Mouse (Mus musculus) hindbrain, embryonic 14.5 days (tissue): Measurements from ENCODE around the gene Ndufv3. TPM values are rescaled to one million over a fixed set of nuclear protein-coding genes. Genes with fewer than 3 reads are reported as not detected.

Experiments used
- ATAC-seq: fragments of 200-750 bp; cut with Nextera tagmentation; 2 replicates; pipeline ENCODE4 v1.8.0; 2017; ENCODE audit warnings: moderate number of reproducible peaks, mild to moderate bottlenecking, moderate TSS enrichment, moderate library complexity; ENCODE audit not compliant: low FRiP score
- DNase-seq: peaks from one replicate; pipeline ENCODE4 v3.0.0-alpha.2; 2015; ENCODE audit warnings: low spot score
- H3K27ac ChIP-seq: fragments of 300-500 bp; sonication (generic); 2 replicates; pipeline ENCODE4 v1.5.1; 2014; ENCODE audit warnings: mild to moderate bottlenecking, moderate library complexity
- H3K27me3 ChIP-seq: fragments of 300-500 bp; sonication (generic); 2 replicates; pipeline ENCODE4 v1.6.1; 2014; ENCODE audit warnings: mild to moderate bottlenecking, low read length, mixed read lengths; ENCODE audit not compliant: control insufficient read depth, insufficient read depth
- H3K36me3 ChIP-seq: fragments of 300-500 bp; sonication (generic); replicated peaks from 2 replicates; pipeline ENCODE4 v1.6.1; 2014; ENCODE audit not compliant: control insufficient read depth, insufficient read depth
- H3K4me1 ChIP-seq: fragments of 300-500 bp; sonication (generic); replicated peaks from 2 replicates; pipeline ENCODE4 v1.6.1; 2014; ENCODE audit warnings: antibody characterized with exemption, low read length, mixed read lengths; ENCODE audit not compliant: control insufficient read depth, insufficient read depth
- H3K4me2 ChIP-seq: fragments of 300-500 bp; sonication (generic); replicated peaks from 2 replicates; pipeline ENCODE4 v1.6.1; 2014; ENCODE audit warnings: mild to moderate bottlenecking, moderate library complexity
- H3K4me3 ChIP-seq: fragments of 300-500 bp; sonication (generic); replicated peaks from 2 replicates; pipeline ENCODE4 v1.5.1; 2014; ENCODE audit warnings: mild to moderate bottlenecking, low read length
- H3K9ac ChIP-seq: fragments of 300-500 bp; sonication (generic); 2 replicates; pipeline ENCODE4 v1.6.1; 2014
- H3K9me3 ChIP-seq: fragments of 300-500 bp; sonication (generic); 2 replicates; pipeline ENCODE4 v1.6.1; 2016; ENCODE audit warnings: low read length; ENCODE audit not compliant: control insufficient read depth
- WGBS: fragments of 180-500 bp; shearing (Covaris S2); extraction: QIAGEN DNeasy Blood & Tissue Kit; methylation state at CpG from one replicate; pipeline ENCODE4 v1.1.7; 2014; 5-methylcytosine and 5-hydroxymethylcytosine counted together
- microRNA-seq: library from miRNA; unstranded; fragments of <30 nt; microRNA quantifications from one replicate; pipeline ENCODE4, GENCODE M21; 2016
- polyA plus RNA-seq: library from polyadenylated mRNA; unstranded; fragments of >200 nt; fragmentation: Nextera tagmentation; extraction: Ambion mirVana; gene quantifications from 2 replicates; pipeline ENCODE4 v1.2.1, GENCODE M21; 2014

Ndufv3 gene
- polyA plus RNA-seq, 1 experiment from 2014 or later = 514 TPM

DNA sequence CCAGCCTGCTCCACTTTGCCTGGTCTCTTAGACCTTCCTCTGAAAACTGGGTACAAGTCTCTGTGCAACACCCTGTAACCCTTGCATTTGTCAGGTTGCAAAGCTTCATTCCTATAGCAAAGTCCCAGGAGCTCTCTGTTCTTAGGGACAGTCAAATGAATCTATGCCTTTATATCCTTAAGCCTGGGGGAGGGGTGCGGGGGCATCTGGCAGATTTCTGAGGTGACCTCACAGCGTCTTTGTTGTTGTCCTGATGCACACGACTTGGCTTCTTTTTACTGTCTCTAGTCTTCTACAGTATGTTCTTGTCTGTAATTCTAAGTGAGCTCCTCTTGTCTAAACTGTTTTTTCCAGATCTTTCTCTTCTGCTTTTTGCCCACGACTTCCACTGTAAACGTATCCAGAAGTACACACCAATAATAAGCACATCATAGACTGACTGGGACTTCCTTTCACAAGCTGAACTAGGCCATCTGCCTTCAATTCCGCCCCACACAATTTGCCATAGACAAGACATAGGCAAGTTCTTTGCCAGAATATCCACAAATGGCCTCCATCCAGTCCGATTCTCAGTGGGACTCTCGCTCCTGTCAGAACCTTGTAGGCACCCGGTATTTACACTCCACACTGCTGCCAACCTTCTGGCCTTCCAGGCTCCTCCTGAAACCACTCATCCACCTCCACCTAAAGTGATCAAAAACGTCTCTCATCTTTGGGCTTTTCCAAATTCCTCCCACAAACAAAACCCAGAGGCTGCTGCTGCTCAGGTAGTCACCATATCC lies 56.7 kb downstream of the Ndufv3 start:
- no peak overlapping the region for H3K9ac ChIP-seq
- no peaks in the 10 kb centered on the region for H3K27me3 ChIP-seq
- ATAC-seq = no peak
- peaks cover 9% of the 10 kb centered on the region for H3K4me1 ChIP-seq
- peaks cover 11% of the 10 kb centered on the region; the same call in 1 of the 2 replicates for H3K36me3 ChIP-seq
- no peak for DNase-seq
- H3K4me3 ChIP-seq = no peak overlapping the region
- no peaks in the 10 kb centered on the region for H3K9me3 ChIP-seq
- H3K4me2 ChIP-seq = no peak overlapping the region
- WGBS = 90% methylated on average over 10 of the region's 10 CpGs
- H3K27ac ChIP-seq = no peak overlapping the region

DNA sequence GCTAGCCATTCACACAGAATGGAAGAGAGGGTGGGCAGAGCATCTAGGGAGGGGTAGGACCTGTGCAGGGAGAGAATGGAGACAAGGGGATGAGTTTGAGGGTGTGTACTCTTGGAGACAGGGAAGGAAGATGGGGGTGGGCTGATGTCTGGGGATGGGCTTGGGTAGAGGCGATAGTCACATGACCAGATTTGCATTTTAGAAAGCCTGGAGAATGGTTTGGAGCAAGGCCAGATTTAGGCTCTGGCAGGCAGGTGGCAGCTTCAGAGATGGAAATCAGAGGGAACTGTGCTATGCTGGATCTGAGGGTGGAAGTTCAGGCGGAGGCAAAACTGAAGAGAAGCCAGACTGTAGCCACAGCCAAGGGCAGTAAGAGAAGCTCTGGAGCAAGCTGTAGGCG lies 60.4 kb downstream of the Ndufv3 start:
- no peak overlapping the region for H3K4me2 ChIP-seq
- H3K4me1 ChIP-seq = peaks cover 9% of the 10 kb centered on the region
- WGBS = 47% methylated on average over 3 of the region's 3 CpGs
- H3K9me3 ChIP-seq = no peaks in the 10 kb centered on the region
- no peak overlapping the region for H3K4me3 ChIP-seq
- H3K36me3 ChIP-seq = peaks cover 22% of the 10 kb centered on the region
- peak; percentile 66 for DNase-seq
- 0 out of 2 replicates have a peak, but pooled peaks have one; percentile 37 for ATAC-seq
- H3K27ac ChIP-seq = peak overlapping the region; percentile 59
- H3K9ac ChIP-seq = no peak overlapping the region
- no peaks in the 10 kb centered on the region for H3K27me3 ChIP-seq

Small RNA genes within 50 kb of the gene (microRNA-seq; reads per million reads assigned to microRNA genes)
- not detected for gene Gm24970

Other genes starting within 250 kb of the Ndufv3 start
- gene Rsph1, start 242.7 kb upstream of the Ndufv3 start, polyA plus RNA-seq = 3.5 and 5.0 TPM in 2 replicates
- gene Slc37a1, start 233.3 kb upstream of the Ndufv3 start, polyA plus RNA-seq = 10.4 and 11.6 TPM in 2 replicates
- gene Pde9a, start 133.9 kb upstream of the Ndufv3 start, polyA plus RNA-seq = 31.1 and 32.6 TPM in 2 replicates
- 29.5 and 30.9 TPM in 2 replicates for gene Wdr4, start 135 bp upstream of the Ndufv3 start, polyA plus RNA-seq
- gene Pknox1, start 44.6 kb downstream of the Ndufv3 start, polyA plus RNA-seq = 47.3 and 47.5 TPM in 2 replicates
- gene Cbs, start 117.1 kb downstream of the Ndufv3 start, polyA plus RNA-seq = 6.7 and 10.0 TPM in 2 replicates
- gene U2af1, start 138.8 kb downstream of the Ndufv3 start, polyA plus RNA-seq = 92.9 and 105 TPM in 2 replicates
- gene Cryaa, start 157.7 kb downstream of the Ndufv3 start, polyA plus RNA-seq = 0.20 and 0.30 TPM in 2 replicates